Mouse (Mus musculus) CD4-positive, CD25-positive, alpha-beta regulatory T cell, adult 4 months (primary cell): ENCODE measurements around the gene Fam172a. TPM values are rescaled to one million over a fixed set of nuclear protein-coding genes. Genes with fewer than 3 reads are reported as not detected.

Experiments used
- ATAC-seq: one replicate; pipeline ENCODE4 v1.8.0; 2017
- polyA plus RNA-seq, 2 experiments: library from polyadenylated mRNA; unstranded; fragments of 100-300 nt; shearing (Covaris generic); gene quantifications; one replicate each; pipeline ENCODE4 v1.2.1; 2017

Gene Fam172a
- polyA plus RNA-seq, 2 experiments from 2014 or later = 28.8 to 33.1 TPM

GRCm38 (mm10) chr13:78200991-78201870 is 499.4 kb downstream of the Fam172a start:
- ATAC-seq = peak; percentile 75

GRCm38 (mm10) chr13:78201871-78202565 is 500.2 kb downstream of the Fam172a start:
- peak; percentile 36 for ATAC-seq

- ATAC-seq = no peak
Observed at GRCm38 (mm10) chr13:78202574-78203347, 500.9 kb downstream of the Fam172a start.

- no peak for ATAC-seq
Observed at GRCm38 (mm10) chr13:78203348-78204061, 501.7 kb downstream of the Fam172a start.

GRCm38 (mm10) chr13:78205426-78205825 is 503.6 kb downstream of the Fam172a start:
- no peak for ATAC-seq

GRCm38 (mm10) chr13:78206891-78207430 is 505.1 kb downstream of the Fam172a start:
- ATAC-seq = no peak

- no peak for ATAC-seq
Observed at GRCm38 (mm10) chr13:78207796-78208645, 506.2 kb downstream of the Fam172a start.

GRCm38 (mm10) chr13:78208689-78209410 is 507.0 kb downstream of the Fam172a start:
- ATAC-seq = no peak

- ATAC-seq = no peak
Observed at GRCm38 (mm10) chr13:78209611-78210028, 507.8 kb downstream of the Fam172a start.

GRCm38 (mm10) chr13:78210029-78210747 is 508.4 kb downstream of the Fam172a start:
- no peak for ATAC-seq

- ATAC-seq = no peak
Observed at GRCm38 (mm10) chr13:78210748-78211089, 508.9 kb downstream of the Fam172a start.

- ATAC-seq = no peak
Observed at GRCm38 (mm10) chr13:78211231-78212010, 509.6 kb downstream of the Fam172a start.

- no peak for ATAC-seq
Observed at GRCm38 (mm10) chr13:78212111-78212510, 510.3 kb downstream of the Fam172a start.

- no peak for ATAC-seq
Observed at GRCm38 (mm10) chr13:78213155-78213554, 511.3 kb downstream of the Fam172a start.

- ATAC-seq = no peak
Observed at GRCm38 (mm10) chr13:78215223-78215622, 513.4 kb downstream of the Fam172a start.
